Mouse (Mus musculus): ENCODE data around the gene Zfp946. TPM values are rescaled to one million over a fixed set of nuclear protein-coding genes. Genes with fewer than 3 reads are reported as not detected.

Zfp946 gene
- 5.1 and 5.2 TPM in 2 replicates for total RNA-seq (2012; rRNA removed)

- Histone ChIP-seq H3K4me3 (ENCODE audit: insufficient read depth in 1 of 2, low read depth in 1 of 2, low read length in 2 of 2, poor library complexity in 1 of 2, severe bottlenecking in 1 of 2) (peak within 1 kb of the TSS; percentile 95 to 98), H3K27ac (ENCODE audit: insufficient read depth, low read depth, low read length, poor library complexity, severe bottlenecking) (peak within 1 kb of the TSS; percentile 91), H3K9me3 (ENCODE audit: control insufficient read depth, insufficient read depth, low read depth, low read length) (no peaks in the 10 kb centered on the region), H3K36me3 (ENCODE audit: control insufficient read depth, insufficient read depth, low read length, poor library complexity, severe bottlenecking) (no peaks in the 10 kb centered on the region), H3K4me1 (ENCODE audit: control insufficient read depth in 2 of 2, insufficient read depth in 2 of 2, low read length in 2 of 2, poor library complexity in 1 of 2) (peaks cover 5% of the 10 kb centered on the region in 2 experiments; a peak in 1 of 4 replicates), H3K9ac (ENCODE audit: insufficient read depth, low read depth, low read length, poor library complexity, severe bottlenecking) (peak within 1 kb of the TSS; percentile 92)
- DNase-seq (ENCODE audit: low read depth, low spot score) = peak; percentile 83
- peak; percentile 82 for TF ChIP-seq ZNF384 (IDR thresholded peaks at IDR 0.05; ENCODE audit: low read depth, low read length)
- no peak for TF ChIP-seq HCFC1 (IDR thresholded peaks at IDR 0.05; ENCODE audit: borderline replicate concordance, insufficient read depth, low read length)
- TF ChIP-seq ZC3H11A (IDR thresholded peaks at IDR 0.05; ENCODE audit: borderline replicate concordance, low read depth, low read length) = no peak
- TF ChIP-seq MAFK (IDR thresholded peaks at IDR 0.05; ENCODE audit: insufficient read depth, low read depth, low read length) = no peak
- TF ChIP-seq CHD2 (IDR thresholded peaks at IDR 0.05; ENCODE audit: low read depth, low read length) = no peak
- in situ Hi-C loops (cut with MboI; ENCODE audit: low sequenced_read_pairs in 2 of 2, unreplicated experiment in 2 of 2) = loop anchor here in 1 of 2 experiments (25.0 kb wide), 2 partner anchors 262 to 362 kb away; partner anchors contain the start of gene Zfp947
These were observed at the start of gene Zfp946 for GRCm38 (mm10) chr17:22423952-22424617. Gene Zfp946 (plus strand): TSS chr17:22424222.

- TF ChIP-seq MAFK (IDR thresholded peaks at IDR 0.05; ENCODE audit: insufficient read depth, low read depth, low read length) (no peak), ZC3H11A (IDR thresholded peaks at IDR 0.05; ENCODE audit: borderline replicate concordance, low read depth, low read length) (peak; percentile 88; the same call in 1 of the 2 replicates)
These were observed 13.3 kb upstream of the Zfp946 start for GRCm38 (mm10) chr17:22410756-22411155.

GRCm38 (mm10) chr17:22417510-22417909 lies 6.5 kb upstream of the Zfp946 start:
- TF ChIP-seq ZC3H11A (IDR thresholded peaks at IDR 0.05; ENCODE audit: borderline replicate concordance, low read depth, low read length) (peak; percentile 70; the same call in 1 of the 2 replicates), MAFK (IDR thresholded peaks at IDR 0.05; ENCODE audit: insufficient read depth, low read depth, low read length) (no peak), ZNF384 (IDR thresholded peaks at IDR 0.05; ENCODE audit: low read depth, low read length) (no peak)
- in situ Hi-C loops (cut with MboI; ENCODE audit: low sequenced_read_pairs in 2 of 2, unreplicated experiment in 2 of 2) = loop anchor here in 1 of 2 experiments (25.0 kb wide), 2 partner anchors 255 to 355 kb away; partner anchors contain the start of gene Zfp947
- Histone ChIP-seq H3K9me3 (ENCODE audit: control insufficient read depth, insufficient read depth, low read depth, low read length) (no peaks in the 10 kb centered on the region), H3K4me3 (ENCODE audit: insufficient read depth in 1 of 2, low read depth in 1 of 2, low read length in 2 of 2, poor library complexity in 1 of 2, severe bottlenecking in 1 of 2) (no peak overlapping the region), H3K4me1 (ENCODE audit: control insufficient read depth in 2 of 2, insufficient read depth in 2 of 2, low read length in 2 of 2, poor library complexity in 1 of 2) (no peaks in the 10 kb centered on the region), H3K9ac (ENCODE audit: insufficient read depth, low read depth, low read length, poor library complexity, severe bottlenecking) (no peak overlapping the region), H3K27ac (ENCODE audit: insufficient read depth, low read depth, low read length, poor library complexity, severe bottlenecking) (no peak overlapping the region), H3K36me3 (ENCODE audit: control insufficient read depth, insufficient read depth, low read length, poor library complexity, severe bottlenecking) (no peaks in the 10 kb centered on the region)
- peak; percentile 54 for DNase-seq (ENCODE audit: low read depth, low spot score)

More at GRCm38 (mm10) chr17:22410756-22411155, 13.3 kb upstream of the Zfp946 start:
- peak; percentile 28 for DNase-seq (ENCODE audit: low read depth, low spot score)
- in situ Hi-C loops (cut with MboI; ENCODE audit: low sequenced_read_pairs in 2 of 2, unreplicated experiment in 2 of 2) = loop anchor here in 1 of 2 experiments (25.0 kb wide), 2 partner anchors 248 to 348 kb away; partner anchors contain the start of gene Zfp947
- H3K4me3 ChIP-seq (ENCODE audit: insufficient read depth in 1 of 2, low read depth in 1 of 2, low read length in 2 of 2, poor library complexity in 1 of 2, severe bottlenecking in 1 of 2) = no peak overlapping the region
- no peak overlapping the region for H3K9ac ChIP-seq (ENCODE audit: insufficient read depth, low read depth, low read length, poor library complexity, severe bottlenecking)
- no peaks in the 10 kb centered on the region for H3K4me1 ChIP-seq (ENCODE audit: control insufficient read depth in 2 of 2, insufficient read depth in 2 of 2, low read length in 2 of 2, poor library complexity in 1 of 2)
- no peaks in the 10 kb centered on the region for H3K9me3 ChIP-seq (ENCODE audit: control insufficient read depth, insufficient read depth, low read depth, low read length)
- H3K36me3 ChIP-seq (ENCODE audit: control insufficient read depth, insufficient read depth, low read length, poor library complexity, severe bottlenecking) = no peaks in the 10 kb centered on the region
- no peak overlapping the region for H3K27ac ChIP-seq (ENCODE audit: insufficient read depth, low read depth, low read length, poor library complexity, severe bottlenecking)

- peak; percentile 11 for DNase-seq (ENCODE audit: low read depth, low spot score)
- H3K4me3 ChIP-seq (ENCODE audit: insufficient read depth in 1 of 2, low read depth in 1 of 2, low read length in 2 of 2, poor library complexity in 1 of 2, severe bottlenecking in 1 of 2) = peak overlapping the region; percentile 95 to 98
- no peak for TF ChIP-seq ZNF384 (IDR thresholded peaks at IDR 0.05; ENCODE audit: low read depth, low read length)
- no peak for TF ChIP-seq HCFC1 (IDR thresholded peaks at IDR 0.05; ENCODE audit: borderline replicate concordance, insufficient read depth, low read length)
- TF ChIP-seq MAFK (IDR thresholded peaks at IDR 0.05; ENCODE audit: insufficient read depth, low read depth, low read length) = no peak
- TF ChIP-seq ZC3H11A (IDR thresholded peaks at IDR 0.05; ENCODE audit: borderline replicate concordance, low read depth, low read length) = no peak
- TF ChIP-seq CHD2 (IDR thresholded peaks at IDR 0.05; ENCODE audit: low read depth, low read length) = no peak
- H3K9ac ChIP-seq (ENCODE audit: insufficient read depth, low read depth, low read length, poor library complexity, severe bottlenecking) = peak overlapping the region; percentile 20; the same call in 1 of the 2 replicates
- H3K27ac ChIP-seq (ENCODE audit: insufficient read depth, low read depth, low read length, poor library complexity, severe bottlenecking) = no peak overlapping the region; the same call in 1 of the 2 replicates
- in situ Hi-C loops (cut with MboI; ENCODE audit: low sequenced_read_pairs in 2 of 2, unreplicated experiment in 2 of 2) = loop anchor here in 1 of 2 experiments (25.0 kb wide), 2 partner anchors 262 to 362 kb away; partner anchors contain the start of gene Zfp947
- no peaks in the 10 kb centered on the region for H3K9me3 ChIP-seq (ENCODE audit: control insufficient read depth, insufficient read depth, low read depth, low read length)
- H3K4me1 ChIP-seq (ENCODE audit: control insufficient read depth in 2 of 2, insufficient read depth in 2 of 2, low read length in 2 of 2, poor library complexity in 1 of 2) = peaks cover 5% of the 10 kb centered on the region in 2 experiments; a peak in 1 of 4 replicates
- no peaks in the 10 kb centered on the region for H3K36me3 ChIP-seq (ENCODE audit: control insufficient read depth, insufficient read depth, low read length, poor library complexity, severe bottlenecking)
These were observed 773 bp downstream of the Zfp946 start for GRCm38 (mm10) chr17:22424636-22425354.

All from ES-E14 (cell line).